Mouse (Mus musculus) heart, embryonic 15.5 days (tissue): ENCODE data around the gene Tnk1. TPM values are rescaled to one million over a fixed set of nuclear protein-coding genes. Genes with fewer than 3 reads are reported as not detected.

ENCODE experiments used
- ATAC-seq: fragments of 200-750 bp; cut with Nextera tagmentation; replicated peaks from 2 replicates; pipeline ENCODE4 v1.8.0; 2017; ENCODE audit warnings: low read depth, moderate TSS enrichment; ENCODE audit not compliant: insufficient number of reproducible peaks, insufficient read depth, low FRiP score
- H3K27ac ChIP-seq: fragments of 300-500 bp; sonication (generic); 2 replicates; pipeline ENCODE4 v1.5.1; 2015; ENCODE audit warnings: mild to moderate bottlenecking, inconsistent platforms
- H3K27me3 ChIP-seq: fragments of 300-500 bp; sonication (generic); 2 replicates; pipeline ENCODE4 v1.6.1; 2015; ENCODE audit warnings: inconsistent platforms
- H3K36me3 ChIP-seq: fragments of 300-500 bp; sonication (generic); 2 replicates; pipeline ENCODE4 v1.6.1; 2015; ENCODE audit warnings: mild to moderate bottlenecking, inconsistent platforms
- H3K4me1 ChIP-seq: fragments of 300-500 bp; sonication (generic); replicated peaks from 2 replicates; pipeline ENCODE4 v1.6.1; 2015; ENCODE audit warnings: inconsistent platforms
- H3K4me2 ChIP-seq: fragments of 300-500 bp; sonication (generic); 2 replicates; pipeline ENCODE4 v1.6.1; 2015; ENCODE audit warnings: inconsistent platforms, mild to moderate bottlenecking, moderate library complexity
- H3K4me3 ChIP-seq: fragments of 300-500 bp; sonication (generic); 2 replicates; pipeline ENCODE4 v1.5.1; 2015; ENCODE audit warnings: mild to moderate bottlenecking, inconsistent platforms
- H3K9ac ChIP-seq: fragments of 300-500 bp; sonication (generic); 2 replicates; pipeline ENCODE4 v1.6.1; 2015; ENCODE audit warnings: mild to moderate bottlenecking, inconsistent platforms
- H3K9me3 ChIP-seq: fragments of 300-500 bp; sonication (generic); replicated peaks from 2 replicates; pipeline ENCODE4 v1.6.1; 2016; ENCODE audit warnings: inconsistent platforms
- WGBS: fragments of 180-500 bp; shearing (Covaris S2); methylation state at CpG from one replicate; pipeline ENCODE4 v1.1.7; 2015; ENCODE audit warnings: mixed read lengths; 5-methylcytosine and 5-hydroxymethylcytosine counted together
- polyA plus RNA-seq: library from polyadenylated mRNA; unstranded; fragments of >200 nt; fragmentation: Nextera tagmentation; extraction: Ambion mirVana; gene quantifications from 2 replicates; pipeline ENCODE4 v1.2.1, GENCODE M21; 2015

Gene Tnk1
- polyA plus RNA-seq, 1 experiment from 2014 or later, result 0.31 TPM

GRCm38 (mm10) chr11:69816520-69816919 is 42.0 kb downstream of the Tnk1 start:
- no peak overlapping the region for H3K27ac ChIP-seq
- H3K9ac ChIP-seq, result no peak overlapping the region
- ATAC-seq, result no peak
- no peaks in the 10 kb centered on the region for H3K9me3 ChIP-seq
- H3K4me2 ChIP-seq, result no peak overlapping the region
- 90% methylated on average over 12 of the region's 12 CpGs for WGBS
- H3K4me1 ChIP-seq, result no peaks in the 10 kb centered on the region
- no peaks in the 10 kb centered on the region for H3K27me3 ChIP-seq
- no peak overlapping the region for H3K4me3 ChIP-seq
- no peaks in the 10 kb centered on the region for H3K36me3 ChIP-seq

- Histone ChIP-seq H3K36me3 (no peaks in the 10 kb centered on the region), H3K4me1 (no peaks in the 10 kb centered on the region), H3K4me2 (no peak within 1 kb of the TSS), H3K9me3 (no peaks in the 10 kb centered on the region), H3K4me3 (no peak within 1 kb of the TSS), H3K9ac (no peak within 1 kb of the TSS), H3K27ac (no peak within 1 kb of the TSS), H3K27me3 (0 out of 2 replicates have a peak, but pooled peaks cover 3% of the 10 kb centered on the region)
- no peak for ATAC-seq
- 57% methylated on average over 10 of the region's 10 CpGs for WGBS
Observed at GRCm38 (mm10) chr11:69815155-69815554, 43.4 kb downstream of the Tnk1 start, which contains the start of gene Gm39566. Gm39566 (minus strand) TSS chr11:69815298.

- Histone ChIP-seq H3K9ac (no peak overlapping the region), H3K4me2 (no peak overlapping the region), H3K27me3 (peaks cover 11% of the 10 kb centered on the region), H3K4me3 (no peak overlapping the region), H3K4me1 (no peaks in the 10 kb centered on the region), H3K36me3 (no peaks in the 10 kb centered on the region), H3K9me3 (no peaks in the 10 kb centered on the region), H3K27ac (no peak overlapping the region)
- ATAC-seq, result no peak
Observed at GRCm38 (mm10) chr11:69810280-69810679, 48.2 kb downstream of the Tnk1 start.

- no peaks in the 10 kb centered on the region for H3K9me3 ChIP-seq
- no peak overlapping the region for H3K4me3 ChIP-seq
- no peak overlapping the region for H3K9ac ChIP-seq
- no peak for ATAC-seq
- peaks cover 25% of the 10 kb centered on the region for H3K4me1 ChIP-seq
- peaks cover 19% of the 10 kb centered on the region for H3K27me3 ChIP-seq
- H3K27ac ChIP-seq, result no peak overlapping the region
- no peaks in the 10 kb centered on the region for H3K36me3 ChIP-seq
- H3K4me2 ChIP-seq, result no peak overlapping the region
- WGBS, result 75% methylated on average over 2 of the region's 2 CpGs
Observed at GRCm38 (mm10) chr11:69807641-69808040, 50.9 kb downstream of the Tnk1 start.

- H3K4me1 ChIP-seq, result peaks cover 38% of the 10 kb centered on the region
- no peak overlapping the region for H3K9ac ChIP-seq
- ATAC-seq, result no peak
- H3K27ac ChIP-seq, result no peak overlapping the region
- no peaks in the 10 kb centered on the region for H3K36me3 ChIP-seq
- no peak overlapping the region for H3K4me3 ChIP-seq
- H3K4me2 ChIP-seq, result no peak overlapping the region
- H3K9me3 ChIP-seq, result no peaks in the 10 kb centered on the region
- peaks cover 24% of the 10 kb centered on the region for H3K27me3 ChIP-seq
- 73% methylated on average over 4 of the region's 4 CpGs for WGBS
Observed at GRCm38 (mm10) chr11:69806378-69806777, 52.2 kb downstream of the Tnk1 start.

- no peak for ATAC-seq
- peak within 1 kb of the TSS; percentile 97 for H3K4me2 ChIP-seq
- no peak within 1 kb of the TSS for H3K27ac ChIP-seq
- H3K4me1 ChIP-seq, result peaks cover 49% of the 10 kb centered on the region
- H3K9me3 ChIP-seq, result no peaks in the 10 kb centered on the region
- peak within 1 kb of the TSS; percentile 62; the same call in 1 of the 2 replicates for H3K9ac ChIP-seq
- peaks cover 25% of the 10 kb centered on the region for H3K27me3 ChIP-seq
- H3K36me3 ChIP-seq, result no peaks in the 10 kb centered on the region
- H3K4me3 ChIP-seq, result peak within 1 kb of the TSS; percentile 62
- 13% methylated on average over 29 of the region's 29 CpGs for WGBS
Observed at GRCm38 (mm10) chr11:69804972-69805909, 53.3 kb downstream of the Tnk1 start, which contains the start of gene Tmem102. Tmem102 (minus strand) TSS chr11:69805624.

GRCm38 (mm10) chr11:69804652-69804940 is 53.9 kb downstream of the Tnk1 start:
- Histone ChIP-seq H3K36me3 (no peaks in the 10 kb centered on the region), H3K27ac (no peak overlapping the region), H3K4me2 (peak overlapping the region; percentile 97), H3K9me3 (no peaks in the 10 kb centered on the region), H3K9ac (peak overlapping the region; percentile 62; the same call in 1 of the 2 replicates), H3K27me3 (peaks cover 27% of the 10 kb centered on the region), H3K4me1 (peaks cover 55% of the 10 kb centered on the region), H3K4me3 (peak overlapping the region; percentile 62)
- WGBS, result 12% methylated on average over 12 of the region's 12 CpGs
- no peak for ATAC-seq

GRCm38 (mm10) chr11:69803786-69804651 is 54.5 kb downstream of the Tnk1 start:
- Histone ChIP-seq H3K4me1 (peaks cover 60% of the 10 kb centered on the region), H3K9ac (peak overlapping the region; percentile 62), H3K36me3 (no peaks in the 10 kb centered on the region), H3K27me3 (peaks cover 27% of the 10 kb centered on the region), H3K4me3 (peak overlapping the region; percentile 62), H3K27ac (no peak overlapping the region), H3K9me3 (no peaks in the 10 kb centered on the region), H3K4me2 (peak overlapping the region; percentile 97)
- under 1% methylated on average over 60 of the region's 60 CpGs for WGBS
- ATAC-seq, result peak; percentile 63

- H3K4me1 ChIP-seq, result peaks cover 63% of the 10 kb centered on the region
- no peaks in the 10 kb centered on the region for H3K9me3 ChIP-seq
- H3K4me3 ChIP-seq, result peak overlapping the region; percentile 62
- no peaks in the 10 kb centered on the region for H3K36me3 ChIP-seq
- H3K4me2 ChIP-seq, result peak overlapping the region; percentile 97
- ATAC-seq, result no peak
- H3K27ac ChIP-seq, result no peak overlapping the region
- H3K27me3 ChIP-seq, result peaks cover 27% of the 10 kb centered on the region
- H3K9ac ChIP-seq, result peak overlapping the region; percentile 62
- 1% methylated on average over 12 of the region's 12 CpGs for WGBS
Observed at GRCm38 (mm10) chr11:69803328-69803727, 55.2 kb downstream of the Tnk1 start.

GRCm38 (mm10) chr11:69802648-69803105 is 55.9 kb downstream of the Tnk1 start:
- no peaks in the 10 kb centered on the region for H3K9me3 ChIP-seq
- ATAC-seq, result peak; percentile 39
- peak overlapping the region; percentile 62 for H3K4me3 ChIP-seq
- under 1% methylated on average over 32 of the region's 33 CpGs for WGBS
- peak overlapping the region; percentile 97 for H3K4me2 ChIP-seq
- peak overlapping the region; percentile 62 for H3K9ac ChIP-seq
- H3K36me3 ChIP-seq, result no peaks in the 10 kb centered on the region
- peaks cover 30% of the 10 kb centered on the region for H3K27me3 ChIP-seq
- peak overlapping the region; percentile 53 for H3K27ac ChIP-seq
- peaks cover 63% of the 10 kb centered on the region for H3K4me1 ChIP-seq

GRCm38 (mm10) chr11:69801379-69801977 is 57.1 kb downstream of the Tnk1 start, which contains the start of gene Fgf11:
Fgf11 (minus strand) TSS chr11:69801857.
- peaks cover 63% of the 10 kb centered on the region for H3K4me1 ChIP-seq

More at GRCm38 (mm10) chr11:69801379-69801977, 57.1 kb downstream of the Tnk1 start, which contains the start of gene Fgf11:
- Histone ChIP-seq H3K9me3 (no peaks in the 10 kb centered on the region), H3K9ac (peak within 1 kb of the TSS; percentile 62), H3K36me3 (no peaks in the 10 kb centered on the region), H3K4me3 (peak within 1 kb of the TSS; percentile 62), H3K27ac (peak within 1 kb of the TSS; percentile 72), H3K27me3 (peaks cover 25% of the 10 kb centered on the region), H3K4me2 (peak within 1 kb of the TSS; percentile 97)
- ATAC-seq, result no peak
- 2% methylated on average over 33 of the region's 33 CpGs for WGBS
